Mouse (Mus musculus) kidney, adult 2 months (tissue): Measurements from ENCODE around the gene Gfod1. TPM values are rescaled to one million over a fixed set of nuclear protein-coding genes. Genes with fewer than 3 reads are reported as not detected.
A peak's percentile ranks its signal among the peaks of the same experiment; 100 is the strongest.

Experiments
- DNase-seq: peaks from one replicate; pipeline ENCODE4 v3.0.0; 2021
- H3K27ac ChIP-seq: fragments of 200-500 bp; 2 replicates; pipeline ENCODE4 v1.5.1; 2012; ENCODE audit warnings: low read depth, low read length, control low read depth, inconsistent platforms; ENCODE audit not compliant: insufficient read depth
- H3K27me3 ChIP-seq: fragments of 200-500 bp; replicated peaks from 2 replicates; pipeline ENCODE4 v1.6.1; 2012; ENCODE audit warnings: mild to moderate bottlenecking, moderate library complexity, low read length, inconsistent platforms; ENCODE audit not compliant: control insufficient read depth, insufficient read depth
- H3K36me3 ChIP-seq: fragments of 200-500 bp; 2 replicates; pipeline ENCODE4 v1.6.1; 2012; ENCODE audit warnings: mild to moderate bottlenecking, moderate library complexity, low read length, inconsistent platforms; ENCODE audit not compliant: control insufficient read depth, insufficient read depth
- H3K4me1 ChIP-seq: fragments of 200-500 bp; 2 replicates; pipeline ENCODE4 v1.6.1; 2011; ENCODE audit warnings: low read length; ENCODE audit not compliant: control insufficient read depth, insufficient read depth
- H3K4me3 ChIP-seq: fragments of 200-500 bp; 2 replicates; pipeline ENCODE4 v1.5.1; 2011; ENCODE audit warnings: mild to moderate bottlenecking, low read depth, low read length, control low read depth; ENCODE audit not compliant: insufficient read depth
- CTCF ChIP-seq: fragments of 200-500 bp; conservative IDR thresholded peaks from 2 replicates; pipeline ENCODE4 v1.5.1; 2011; ENCODE audit warnings: low read depth, mild to moderate bottlenecking, control low read depth, low read length, moderate library complexity, mixed read lengths; ENCODE audit not compliant: insufficient read depth, insufficient read length
- POLR2A ChIP-seq: fragments of 200-500 bp; IDR thresholded peaks from one replicate; pipeline ENCODE4 v1.6.1; 2011; ENCODE audit warnings: low read depth, low read length, control low read depth
- WGBS: fragments of 180-500 bp; shearing (Covaris S2); methylation state at CpG from one replicate; pipeline ENCODE4 v1.1.7; 2018; 5-methylcytosine and 5-hydroxymethylcytosine counted together
- polyA plus RNA-seq: library from polyadenylated mRNA; depleted of rRNA; stranded (reverse); fragments of >200 nt; gene quantifications from 2 replicates; pipeline ENCODE4 v1.2.3, GENCODE M21; 2012

Gfod1 gene
- polyA plus RNA-seq, 1 experiment, result 2.0 TPM

DNA sequence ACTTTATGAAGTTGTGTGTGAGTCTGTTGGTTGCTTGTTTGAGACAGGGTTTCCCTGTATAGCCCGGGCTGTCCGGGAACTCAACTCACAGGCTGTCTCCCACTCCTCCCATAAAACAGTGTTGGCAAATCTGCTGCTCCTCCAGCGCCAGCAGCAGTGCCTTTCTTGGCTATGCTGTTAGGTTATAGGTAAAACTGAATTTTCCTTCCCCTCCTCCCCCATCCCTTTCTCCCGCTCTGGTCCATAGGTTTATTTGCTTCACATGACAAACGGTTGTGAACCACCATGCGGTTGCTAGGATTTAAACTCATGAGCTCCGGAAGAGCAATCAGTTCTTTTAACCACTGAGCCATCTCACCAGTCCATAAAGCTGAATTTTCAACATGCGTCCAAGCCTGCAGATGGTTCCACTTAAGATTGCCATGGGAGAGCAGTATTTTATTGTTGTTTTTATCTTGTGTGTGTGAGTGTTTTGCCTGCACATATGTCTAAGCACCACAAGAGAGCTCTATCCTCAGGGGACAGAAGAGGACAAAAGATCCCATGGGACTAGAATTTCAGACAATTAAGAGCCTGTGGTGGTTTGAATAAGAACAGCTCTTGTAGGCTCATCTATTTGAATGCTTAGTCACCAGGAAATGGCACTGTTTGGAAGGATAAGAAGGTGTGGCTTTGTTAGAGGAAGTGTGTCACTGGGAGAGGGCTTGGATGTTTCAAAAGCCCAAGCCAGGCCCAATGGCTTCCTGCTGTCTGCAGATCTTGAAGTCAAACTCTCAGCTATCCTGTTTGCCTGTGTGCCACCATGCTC is 120.5 kb downstream of the Gfod1 start:
- no peaks in the 10 kb centered on the region for H3K27me3 ChIP-seq
- TF ChIP-seq POLR2A, result no peak
- no peak for TF ChIP-seq CTCF
- no peak overlapping the region for H3K27ac ChIP-seq
- no peaks in the 10 kb centered on the region for H3K36me3 ChIP-seq
- 40% methylated on average over 8 of the region's 8 CpGs for WGBS
- no peak for DNase-seq
- no peak overlapping the region for H3K4me3 ChIP-seq
- H3K4me1 ChIP-seq, result no peaks in the 10 kb centered on the region

DNA sequence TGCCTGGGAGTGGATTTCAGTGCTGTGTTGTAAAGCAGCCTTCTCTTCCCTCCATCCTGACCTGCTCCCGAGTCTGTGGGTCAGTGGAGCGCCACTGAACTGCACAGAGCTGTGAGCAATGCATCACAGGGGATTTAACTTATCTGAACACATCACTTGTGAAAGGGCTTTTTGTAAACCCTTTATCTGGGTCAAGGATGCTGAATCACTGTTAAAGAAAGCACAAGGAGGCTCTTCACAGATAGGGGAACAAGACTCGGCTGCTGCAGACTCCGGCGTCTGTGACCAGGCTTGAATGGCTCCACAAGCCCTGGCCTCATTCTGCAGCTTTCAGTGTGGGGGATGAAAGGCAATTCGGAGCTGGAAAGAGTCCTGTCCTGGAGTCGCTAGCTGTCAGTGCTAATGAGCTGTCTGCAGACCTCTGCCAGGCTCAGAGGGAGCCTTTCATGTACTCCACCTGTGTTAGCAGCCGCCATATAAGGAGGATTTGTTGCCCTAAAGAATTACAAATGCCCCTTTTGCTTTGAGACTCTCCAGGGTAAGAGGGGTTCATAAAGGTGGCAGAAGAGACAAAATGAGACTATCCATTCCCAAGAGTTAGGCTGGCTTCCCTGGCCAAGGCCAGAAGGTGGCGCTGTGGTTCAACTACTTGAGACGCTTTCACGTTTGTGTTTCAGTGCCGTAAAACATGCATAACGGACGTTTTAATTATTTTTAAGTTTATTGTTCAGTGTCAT is 121.3 kb downstream of the Gfod1 start:
- Histone ChIP-seq H3K4me1 (no peaks in the 10 kb centered on the region), H3K4me3 (no peak overlapping the region), H3K36me3 (no peaks in the 10 kb centered on the region), H3K27ac (no peak overlapping the region), H3K27me3 (no peaks in the 10 kb centered on the region)
- WGBS, result 15% methylated on average over 14 of the region's 14 CpGs
- no peak for TF ChIP-seq POLR2A
- TF ChIP-seq CTCF, result peak; percentile 92
- peak; percentile 77 for DNase-seq

DNA sequence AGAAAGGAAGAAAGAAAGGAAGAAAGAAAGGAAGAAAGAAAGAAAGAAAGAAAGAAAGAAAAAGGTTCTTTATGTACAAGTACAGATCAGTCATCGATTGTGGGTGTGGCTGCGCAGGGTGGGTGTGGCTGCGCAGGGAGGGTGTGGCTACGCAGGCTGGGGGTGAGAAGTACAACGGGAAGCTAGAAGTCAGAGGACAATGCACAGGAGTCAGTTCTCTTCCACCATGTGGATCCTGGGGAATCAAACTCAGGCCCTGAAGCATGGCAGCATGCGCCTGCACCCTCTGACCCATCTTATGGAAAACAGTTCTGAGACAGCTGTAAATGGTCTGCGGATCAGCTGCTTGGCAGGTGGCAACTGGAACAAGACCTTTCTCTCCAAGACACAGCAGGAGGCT is 122.9 kb downstream of the Gfod1 start:
- no peak overlapping the region for H3K27ac ChIP-seq
- H3K4me3 ChIP-seq, result no peak overlapping the region
- TF ChIP-seq POLR2A, result no peak
- TF ChIP-seq CTCF, result no peak
- 75% methylated on average over 7 of the region's 7 CpGs for WGBS
- no peaks in the 10 kb centered on the region for H3K27me3 ChIP-seq
- H3K36me3 ChIP-seq, result no peaks in the 10 kb centered on the region
- H3K4me1 ChIP-seq, result no peaks in the 10 kb centered on the region
- DNase-seq, result no peak

DNA sequence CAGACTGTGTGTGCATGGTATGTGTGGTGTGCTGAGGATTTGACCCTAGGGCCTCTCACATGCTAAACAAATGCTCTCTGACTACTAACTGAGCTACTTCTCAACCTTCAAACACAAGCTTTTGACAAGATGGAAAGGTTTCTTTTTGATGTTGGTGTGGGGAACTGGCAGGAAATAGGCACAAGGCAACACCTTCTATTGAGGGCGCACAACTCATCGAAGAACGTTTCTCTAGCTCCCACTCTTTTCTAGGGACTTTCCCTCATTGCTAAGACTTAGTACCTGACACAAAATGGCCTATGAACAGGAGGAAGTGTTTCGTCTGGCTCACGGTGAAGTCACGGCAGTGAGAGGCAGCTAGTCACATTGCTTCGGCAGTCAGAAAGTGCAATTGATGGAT is 126.7 kb downstream of the Gfod1 start:
- no peak overlapping the region for H3K27ac ChIP-seq
- WGBS, result 92% methylated on average over 7 of the region's 7 CpGs
- H3K4me1 ChIP-seq, result no peaks in the 10 kb centered on the region

DNA sequence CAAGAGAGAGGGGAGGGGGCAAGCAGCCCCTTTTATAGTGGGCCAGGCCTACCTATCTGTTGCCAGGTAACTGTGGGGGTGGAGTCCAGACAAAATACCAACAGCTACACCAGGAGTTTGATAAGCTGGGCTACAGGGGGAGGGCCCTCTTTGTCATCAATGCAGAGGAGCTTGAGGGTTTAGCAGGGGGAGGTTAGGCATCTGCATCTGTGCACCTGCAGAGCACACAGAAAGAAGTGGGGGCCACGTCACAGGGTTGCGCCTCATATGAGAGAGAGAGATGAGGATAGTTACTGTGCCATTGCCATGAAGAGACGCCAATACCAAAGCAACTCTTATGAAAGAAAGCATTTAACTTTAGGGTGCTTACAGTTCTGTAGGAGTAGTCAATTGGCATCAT is 127.3 kb downstream of the Gfod1 start:
- WGBS, result 98% methylated on average over 3 of the region's 3 CpGs
- no peak overlapping the region for H3K4me3 ChIP-seq
- H3K36me3 ChIP-seq, result no peaks in the 10 kb centered on the region
- TF ChIP-seq CTCF, result no peak
- TF ChIP-seq POLR2A, result no peak
- no peaks in the 10 kb centered on the region for H3K27me3 ChIP-seq
- no peak overlapping the region for H3K27ac ChIP-seq
- H3K4me1 ChIP-seq, result no peaks in the 10 kb centered on the region
- DNase-seq, result no peak

More for the DNA sequence above, 126.7 kb downstream of the Gfod1 start:
- Histone ChIP-seq H3K27me3 (no peaks in the 10 kb centered on the region), H3K36me3 (no peaks in the 10 kb centered on the region), H3K4me3 (no peak overlapping the region)
- DNase-seq, result no peak
- TF ChIP-seq CTCF (no peak), POLR2A (no peak)

DNA sequence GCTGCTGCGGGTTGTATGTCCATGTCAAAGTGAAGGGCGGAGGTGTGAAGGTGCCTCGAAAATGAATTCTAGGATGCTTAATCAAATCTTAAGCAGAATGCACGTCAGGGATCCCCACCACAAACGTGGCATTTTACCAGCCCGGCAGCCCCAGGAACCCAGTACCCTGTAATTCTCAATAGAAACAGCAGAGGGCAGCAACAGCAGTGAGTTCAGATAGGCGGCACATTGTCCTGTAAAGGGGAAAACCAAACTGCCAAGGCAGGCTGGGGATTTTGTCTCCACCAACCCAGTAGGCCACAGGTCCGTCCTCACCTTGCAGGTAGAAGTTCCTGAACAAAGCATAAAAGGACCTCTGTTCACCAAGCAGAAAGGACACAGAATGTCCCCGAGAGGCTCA is 130.7 kb downstream of the Gfod1 start:
- no peaks in the 10 kb centered on the region for H3K36me3 ChIP-seq
- DNase-seq, result peak; percentile 84
- no peaks in the 10 kb centered on the region for H3K4me1 ChIP-seq
- no peaks in the 10 kb centered on the region for H3K27me3 ChIP-seq
- H3K4me3 ChIP-seq, result no peak overlapping the region
- WGBS, result 15% methylated on average over 9 of the region's 9 CpGs
- TF ChIP-seq POLR2A (no peak), CTCF (peak; percentile 76)
- H3K27ac ChIP-seq, result no peak overlapping the region

DNA sequence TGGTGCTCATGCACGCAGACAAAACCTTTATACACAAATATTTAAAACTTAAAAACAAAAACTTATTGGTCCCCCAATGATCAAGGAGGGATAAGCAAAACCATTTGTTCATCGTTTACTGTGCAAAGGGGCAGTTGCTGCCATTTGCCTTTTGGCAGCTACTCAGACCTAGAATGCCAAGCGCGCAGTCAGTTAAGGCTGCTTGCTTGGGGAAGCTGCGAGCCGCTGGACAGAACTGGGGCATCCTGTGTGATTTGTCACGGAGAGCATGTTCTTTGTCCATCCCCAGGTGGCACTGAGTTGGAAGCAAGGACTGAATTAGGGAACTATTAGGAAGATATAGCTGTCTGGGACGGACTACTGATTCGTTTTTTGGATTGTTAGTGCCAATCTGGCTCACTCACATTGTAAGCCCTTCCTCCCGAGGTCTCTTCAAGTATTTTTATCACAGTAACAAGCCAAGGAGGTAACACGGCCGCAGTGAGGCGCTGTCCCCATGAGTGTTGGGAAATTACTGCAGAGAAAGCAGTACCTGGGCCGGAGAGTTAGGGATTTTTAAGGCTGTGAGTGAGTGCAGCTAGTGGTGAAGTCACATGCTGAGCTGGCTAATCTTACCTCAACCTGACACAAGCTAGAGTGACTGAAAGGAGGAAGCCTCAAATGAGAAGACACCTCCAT is 131.8 kb downstream of the Gfod1 start:
- 37% methylated on average over 14 of the region's 14 CpGs for WGBS

More for the DNA sequence above, 131.8 kb downstream of the Gfod1 start:
- Histone ChIP-seq H3K36me3 (no peaks in the 10 kb centered on the region), H3K4me3 (peak overlapping the region; percentile 67), H3K27ac (no peak overlapping the region), H3K4me1 (no peaks in the 10 kb centered on the region), H3K27me3 (no peaks in the 10 kb centered on the region)
- TF ChIP-seq CTCF (0 out of 2 replicates have a peak, but pooled peaks have one; percentile 11), POLR2A (no peak)
- DNase-seq, result peak; percentile 12
